Mouse (Mus musculus): ENCODE data around the gene Dhx30.
"Not testable (repeated sequence)": the region's sequence is repeated elsewhere in the genome, so short reads cannot be mapped to it uniquely, and the experiment has no call there.

Gene Dhx30

DNA sequence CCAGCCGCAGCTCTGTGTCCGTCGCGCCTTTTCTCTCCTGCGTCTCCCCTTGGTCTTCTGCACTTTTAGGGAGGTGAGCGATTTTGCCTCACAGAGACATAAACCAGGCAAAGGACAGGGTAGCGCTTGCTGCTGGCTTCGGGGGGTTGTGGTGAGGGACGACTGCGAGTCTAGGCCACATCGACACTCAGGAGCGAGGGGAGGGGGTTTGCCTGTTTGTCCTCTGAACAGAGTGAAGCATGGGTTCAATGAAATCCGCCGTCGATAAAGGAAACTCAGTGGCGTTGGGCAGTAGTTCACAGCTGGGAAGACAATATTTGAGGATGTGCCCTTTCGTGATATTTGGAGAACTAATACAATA lies at the start of gene Dhx30:
Gene Dhx30 (minus strand): TSS at position 52 of the 361 bp plus-strand sequence.
- no peak for DNase-seq

DNA sequence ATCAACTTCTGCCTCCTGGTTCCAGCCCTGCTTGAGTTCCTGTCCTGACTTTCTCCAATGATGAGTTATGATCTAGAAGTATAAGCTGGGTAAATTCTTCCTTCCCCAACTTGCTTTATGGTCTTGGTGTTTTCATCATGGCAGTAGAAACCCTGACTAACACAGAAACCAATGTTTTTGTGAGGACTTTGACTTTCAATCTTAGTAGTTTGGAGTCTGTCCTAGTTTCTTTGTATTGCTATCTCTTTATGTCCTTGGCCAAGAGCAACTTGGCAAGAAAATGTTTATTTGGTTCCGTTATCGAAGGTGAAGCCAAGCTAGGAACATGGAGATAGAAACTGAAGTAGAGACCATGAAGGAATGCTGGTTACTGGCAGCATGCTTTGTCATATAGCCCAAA lies 45.4 kb upstream of the Dhx30 start:
- DNase-seq = no peak

GRCm38 (mm10) chr9:110162441-110162840 lies 44.8 kb upstream of the Dhx30 start:
- no peak for DNase-seq

- DNase-seq = not testable (repeated sequence)
Observed at GRCm38 (mm10) chr9:110160486-110160885, 42.9 kb upstream of the Dhx30 start.

DNA sequence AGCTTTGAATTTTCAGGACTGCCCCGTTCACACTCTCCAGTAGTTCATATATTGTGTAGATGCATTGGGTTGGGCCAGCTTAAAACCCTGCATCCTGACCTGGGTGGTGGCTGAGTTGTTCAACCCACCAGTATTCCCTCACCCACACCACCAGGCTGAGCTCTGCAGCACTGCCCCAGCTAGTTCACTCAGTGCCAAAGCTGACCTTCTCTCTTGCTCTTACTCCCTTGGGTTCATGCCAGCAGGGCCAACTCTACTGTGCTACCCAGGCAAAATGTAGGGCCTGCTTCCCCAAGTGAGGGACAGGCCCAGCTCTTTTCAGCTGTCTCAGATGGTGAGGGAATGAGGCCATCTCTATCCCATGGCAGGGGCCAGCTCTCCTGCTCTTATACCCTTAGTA lies 41.4 kb upstream of the Dhx30 start:
- DNase-seq = no peak

- no peak for DNase-seq
Observed at GRCm38 (mm10) chr9:110148598-110148997, 31.0 kb upstream of the Dhx30 start.

DNA sequence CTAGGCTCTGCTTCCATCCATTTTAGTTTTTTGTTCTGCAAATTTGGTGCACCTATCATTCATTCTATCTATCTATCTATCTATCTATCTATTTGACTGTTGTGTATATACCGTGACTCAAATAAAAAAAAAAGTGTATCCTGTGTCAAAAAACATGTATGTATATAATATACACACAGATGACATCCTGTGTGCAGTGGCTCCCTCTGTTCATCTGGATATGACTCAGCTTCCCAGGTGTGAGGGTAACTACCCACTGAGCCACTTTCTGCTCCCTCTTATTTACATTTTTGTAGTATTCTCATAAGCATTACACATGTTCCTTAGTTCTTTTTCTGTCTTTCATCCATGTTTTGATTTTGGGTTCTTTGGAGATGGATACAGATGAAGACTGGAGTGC lies 24.5 kb upstream of the Dhx30 start:
- no peak for DNase-seq

GRCm38 (mm10) chr9:110139119-110139518 lies 21.5 kb upstream of the Dhx30 start:
- DNase-seq = no peak

DNA sequence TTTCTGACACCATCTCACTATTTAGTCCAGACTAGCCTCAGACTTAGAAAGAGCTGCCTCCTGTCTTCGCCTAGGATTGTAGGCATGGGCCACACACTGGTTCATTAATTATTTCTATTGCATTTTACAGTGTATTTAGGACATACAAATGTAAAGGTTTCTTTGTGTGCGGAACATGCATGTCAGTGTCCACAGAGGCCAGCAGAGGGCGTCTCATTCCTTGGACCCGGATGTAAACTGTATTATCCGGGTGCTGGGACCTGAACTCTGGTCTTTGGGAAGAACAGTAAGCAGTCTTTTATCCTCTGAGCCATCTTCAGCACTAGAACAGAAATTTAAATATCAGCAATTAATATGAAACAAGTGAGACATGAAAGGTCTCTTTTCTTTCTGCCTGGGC lies 16.5 kb upstream of the Dhx30 start:
- DNase-seq = no peak

GRCm38 (mm10) chr9:110132921-110133320 lies 15.3 kb upstream of the Dhx30 start:
- no peak for DNase-seq

DNA sequence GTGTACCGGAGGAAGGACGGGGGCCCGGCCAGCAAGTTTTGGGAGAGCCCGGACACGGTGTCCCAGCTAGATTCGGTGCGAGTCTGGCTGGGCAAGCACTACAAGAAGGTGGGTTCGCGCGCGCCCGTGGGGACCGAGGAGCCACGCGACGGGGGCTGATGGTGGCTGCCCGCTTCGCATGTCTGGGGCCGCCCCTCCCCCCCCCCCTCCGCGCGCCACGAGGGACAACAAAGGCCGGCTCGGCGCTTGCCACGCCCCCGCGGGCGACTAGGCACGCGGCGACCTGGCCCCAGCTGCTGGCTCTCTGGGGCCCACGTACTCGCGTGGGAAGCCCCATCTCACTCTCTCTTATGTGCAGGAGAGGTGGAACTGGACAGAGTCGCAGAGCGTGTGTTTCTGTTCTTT lies 14.6 kb upstream of the Dhx30 start:
- DNase-seq = peak; percentile 66 to 79

DNA sequence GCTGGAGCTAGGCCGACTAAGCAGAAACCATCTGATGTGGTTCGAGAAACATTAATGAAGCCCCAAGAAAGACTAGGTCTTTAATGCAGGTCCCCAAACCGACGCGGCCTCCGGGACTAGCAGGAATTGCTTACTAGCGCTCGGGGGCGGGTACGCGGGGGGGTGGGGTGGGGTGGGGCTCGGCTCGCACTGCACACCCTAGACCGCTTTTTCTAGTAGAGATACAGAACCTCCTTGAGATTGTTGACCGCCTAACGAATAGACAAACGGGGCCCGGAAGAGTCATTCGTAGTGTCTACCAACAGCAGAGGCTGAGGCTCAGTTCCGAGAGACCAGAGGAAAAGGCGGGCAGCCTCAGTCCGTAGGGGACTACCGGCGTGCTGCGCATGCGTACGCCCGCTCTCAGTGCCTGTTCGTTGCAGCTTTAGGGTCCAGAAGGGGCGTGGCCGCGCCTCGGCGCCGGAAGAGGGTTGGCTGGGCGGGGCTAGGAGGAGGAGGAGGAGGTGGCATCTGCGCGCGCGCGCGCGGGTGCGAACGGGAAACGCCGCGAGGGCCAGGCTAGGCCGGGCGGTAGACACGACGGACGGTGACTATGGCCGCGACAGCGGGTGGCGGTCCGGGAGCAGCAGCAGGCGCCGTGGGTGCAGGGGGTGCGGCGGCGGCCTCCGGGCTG lies 14.0 kb upstream of the Dhx30 start:
- DNase-seq = peak; percentile 100

GRCm38 (mm10) chr9:110130896-110131524 lies 13.4 kb upstream of the Dhx30 start:
- DNase-seq = no peak

- not testable (repeated sequence) for DNase-seq
Observed at GRCm38 (mm10) chr9:110124008-110124540, 6.4 kb upstream of the Dhx30 start.

GRCm38 (mm10) chr9:110123322-110123721 lies 5.7 kb upstream of the Dhx30 start:
- no peak for DNase-seq

DNA sequence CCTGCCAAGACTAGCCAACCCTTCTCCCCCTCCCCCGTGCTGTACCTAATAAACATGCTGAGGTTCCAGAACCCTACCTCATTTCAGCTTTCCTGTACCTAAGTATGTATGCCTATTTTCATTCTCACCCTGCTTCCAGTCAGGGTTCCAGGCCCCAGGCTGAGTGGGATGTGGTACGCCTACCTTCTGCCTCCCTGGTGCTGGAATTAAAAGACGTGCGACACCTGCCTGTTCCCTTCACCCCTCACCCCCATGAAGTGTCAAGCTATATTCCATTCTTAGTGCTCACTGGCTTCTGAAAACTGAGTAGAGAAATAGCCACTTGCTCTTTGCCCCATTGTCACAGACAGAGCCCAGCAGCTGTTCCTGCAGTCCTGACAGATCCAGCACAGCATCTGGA lies 3.8 kb upstream of the Dhx30 start:
- DNase-seq = no peak

- DNase-seq = no peak
Observed at GRCm38 (mm10) chr9:110118249-110118648, 619 bp upstream of the Dhx30 start.

GRCm38 (mm10) chr9:110116977-110117778 lies 452 bp downstream of the Dhx30 start, which contains the start of gene Smarcc1:
Gene Smarcc1, plus strand, starts transcription at chr9:110117708.
- DNase-seq = peak; percentile 91 to 95

- DNase-seq = peak; percentile 20 to 48
Observed at GRCm38 (mm10) chr9:110116353-110116976, 1.2 kb downstream of the Dhx30 start.

- DNase-seq = peak; percentile 97
Observed at GRCm38 (mm10) chr9:110100627-110101600, 16.7 kb downstream of the Dhx30 start.

- no peak for DNase-seq
Observed at GRCm38 (mm10) chr9:110097791-110098190, 19.8 kb downstream of the Dhx30 start.

DNA sequence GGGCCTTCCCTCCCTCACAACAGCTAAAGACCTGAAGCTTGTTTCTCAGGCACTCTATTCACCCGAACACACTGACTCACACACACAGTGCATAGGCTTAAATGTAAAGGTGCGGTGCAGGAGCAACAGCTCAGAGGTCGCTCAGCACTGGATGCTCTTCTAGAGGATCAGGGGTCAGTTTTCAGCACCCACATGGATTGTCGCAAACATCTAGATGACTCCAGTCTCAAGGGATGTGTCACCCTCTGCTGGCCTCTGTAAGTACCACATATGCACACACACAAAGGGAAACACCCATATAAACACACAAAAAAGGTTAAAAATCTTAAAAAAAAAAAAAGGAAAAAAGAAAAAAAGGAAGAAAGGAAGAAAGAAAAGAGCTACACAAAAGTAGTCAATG lies 22.9 kb downstream of the Dhx30 start:
- DNase-seq = no peak

Measured in kidney, postnatal 4 days (tissue).